Mouse (Mus musculus) spleen, adult 2 months (tissue): ENCODE data around the gene Gm42715.

Experiments used
- CTCF ChIP-seq: fragments of 200-500 bp; IDR thresholded peaks from 2 replicates; pipeline ENCODE4 v1.5.1; 2011; ENCODE audit warnings: mild to moderate bottlenecking, inconsistent platforms; ENCODE audit not compliant: insufficient read depth, insufficient read length, insufficient replicate concordance; ENCODE audit errors: extremely low read depth
- POLR2A ChIP-seq: fragments of 200-500 bp; IDR thresholded peaks from 2 replicates; pipeline ENCODE4 v1.6.1; 2011; ENCODE audit warnings: low read depth, low read length, inconsistent platforms

GRCm38 (mm10) chr7:127614511-127614890 lies 95.1 kb downstream of the Gm42715 start:
- TF ChIP-seq CTCF (no peak), POLR2A (no peak)
